Mouse (Mus musculus): ENCODE measurements around the gene Gm20662. TPM values are rescaled to one million over a fixed set of nuclear protein-coding genes. Genes with fewer than 3 reads are reported as not detected.

Gene Gm20662
- polyA plus RNA-seq, 1 experiment from 2014 or later, result 0.90 TPM

DNA sequence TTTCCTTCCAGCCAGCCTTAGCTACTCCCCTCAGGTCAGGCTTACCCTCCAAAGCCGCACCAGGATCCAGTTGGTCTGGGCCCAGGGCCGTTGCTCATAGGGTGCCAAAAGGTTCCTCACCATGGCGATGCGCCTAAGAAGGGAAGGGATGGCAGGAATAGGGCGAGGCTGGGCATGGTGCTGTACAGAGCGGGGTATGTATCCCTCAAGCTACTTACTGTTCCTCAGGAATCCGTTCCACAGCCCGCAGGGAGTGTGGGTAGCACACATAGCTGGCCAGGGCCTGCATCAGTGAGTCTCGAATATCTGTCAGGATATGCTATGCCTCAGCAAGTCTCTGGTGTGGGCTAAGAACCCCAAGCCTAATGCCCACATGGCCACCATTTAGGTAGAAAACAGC lies 62.1 kb downstream of the Gm20662 start:
- H3K9ac ChIP-seq (ENCODE audit: low read depth, low read length), result no peak overlapping the region
- H3K27me3 ChIP-seq (ENCODE audit: control insufficient read depth, insufficient read depth, low read length), result no peaks in the 10 kb centered on the region
- no peak overlapping the region for H3K27ac ChIP-seq (ENCODE audit: low read depth, low read length)
- 91% methylated on average over 9 of the region's 9 CpGs for whole genome bisulfite sequencing (ENCODE audit: insufficient replicate concordance)
- peaks cover 31% of the 10 kb centered on the region for H3K36me3 ChIP-seq (ENCODE audit: control insufficient read depth, insufficient read depth, low read length)
- ATAC-seq (replicated peaks; ENCODE audit: insufficient number of reproducible peaks, low FRiP score, low TSS enrichment), result no peak
- no peak overlapping the region for H3K4me2 ChIP-seq
- H3K4me3 ChIP-seq (ENCODE audit: low read depth, low read length), result no peak overlapping the region
- no peaks in the 10 kb centered on the region for H3K9me3 ChIP-seq (replicated peaks; ENCODE audit: control insufficient read depth, low read length)
- peaks cover 4% of the 10 kb centered on the region for H3K4me1 ChIP-seq (ENCODE audit: control insufficient read depth, insufficient read depth, low read length)

DNA sequence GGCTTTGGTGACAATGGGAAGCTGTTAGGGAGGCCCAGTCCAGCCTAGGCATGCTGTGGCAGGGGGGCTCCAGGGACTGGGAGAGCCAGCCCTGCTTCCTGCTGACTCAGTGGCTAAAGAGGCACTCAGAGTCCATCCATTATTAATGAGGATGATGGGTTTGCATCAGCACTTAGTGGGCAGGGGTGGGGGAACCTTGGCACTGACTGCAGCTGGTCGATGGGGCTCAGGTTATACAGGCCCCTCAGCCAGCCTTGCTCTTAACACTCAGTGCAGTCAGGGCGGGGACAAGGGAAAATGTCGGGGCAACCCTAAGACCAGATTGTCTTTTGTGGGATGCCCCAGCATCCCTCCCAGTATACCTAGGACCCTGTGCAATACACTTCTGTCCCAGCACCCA lies 66.0 kb downstream of the Gm20662 start:
- H3K27ac ChIP-seq (ENCODE audit: low read depth, low read length), result no peak overlapping the region
- no peaks in the 10 kb centered on the region for H3K4me1 ChIP-seq (ENCODE audit: control insufficient read depth, insufficient read depth, low read length)
- H3K4me3 ChIP-seq (ENCODE audit: low read depth, low read length), result no peak overlapping the region
- no peak overlapping the region for H3K9ac ChIP-seq (ENCODE audit: low read depth, low read length)
- ATAC-seq (replicated peaks; ENCODE audit: insufficient number of reproducible peaks, low FRiP score, low TSS enrichment), result no peak
- no peaks in the 10 kb centered on the region for H3K9me3 ChIP-seq (replicated peaks; ENCODE audit: control insufficient read depth, low read length)
- no peak overlapping the region for H3K4me2 ChIP-seq
- WGBS (ENCODE audit: insufficient replicate concordance), result 94% methylated on average over 3 of the region's 3 CpGs
- H3K36me3 ChIP-seq (ENCODE audit: control insufficient read depth, insufficient read depth, low read length), result peaks cover 15% of the 10 kb centered on the region
- no peaks in the 10 kb centered on the region for H3K27me3 ChIP-seq (ENCODE audit: control insufficient read depth, insufficient read depth, low read length)

DNA sequence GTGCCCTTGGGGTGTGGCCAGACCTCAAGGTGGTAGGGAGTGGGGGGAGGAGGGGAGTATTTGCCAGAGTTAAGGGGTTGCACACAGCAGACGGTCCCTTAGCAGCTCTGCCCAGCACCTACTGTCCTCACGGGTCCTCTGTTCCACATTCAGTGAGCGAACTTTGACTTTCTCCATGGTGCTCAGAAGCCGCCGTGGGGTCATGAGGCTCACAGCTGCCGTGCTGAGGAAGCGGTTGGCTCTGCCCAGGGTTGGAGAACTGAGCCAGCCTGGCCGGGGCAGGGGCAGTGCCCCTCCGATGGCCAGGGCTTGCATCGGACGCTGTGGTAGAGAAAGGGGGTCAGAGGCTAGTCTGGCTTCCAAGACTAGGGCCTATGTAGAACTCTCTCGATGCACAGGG lies 67.2 kb downstream of the Gm20662 start:
- no peaks in the 10 kb centered on the region for H3K9me3 ChIP-seq (replicated peaks; ENCODE audit: control insufficient read depth, low read length)
- no peak overlapping the region for H3K4me2 ChIP-seq
- H3K4me1 ChIP-seq (ENCODE audit: control insufficient read depth, insufficient read depth, low read length), result 0 out of 2 replicates have a peak, but pooled peaks cover 2% of the 10 kb centered on the region
- no peak overlapping the region for H3K9ac ChIP-seq (ENCODE audit: low read depth, low read length)
- no peak overlapping the region for H3K4me3 ChIP-seq (ENCODE audit: low read depth, low read length)
- H3K27ac ChIP-seq (ENCODE audit: low read depth, low read length), result no peak overlapping the region
- peaks cover 12% of the 10 kb centered on the region for H3K36me3 ChIP-seq (ENCODE audit: control insufficient read depth, insufficient read depth, low read length)
- 89% methylated on average over 12 of the region's 12 CpGs for WGBS (ENCODE audit: insufficient replicate concordance)
- no peaks in the 10 kb centered on the region for H3K27me3 ChIP-seq (ENCODE audit: control insufficient read depth, insufficient read depth, low read length)
- ATAC-seq (replicated peaks; ENCODE audit: insufficient number of reproducible peaks, low FRiP score, low TSS enrichment), result no peak

DNA sequence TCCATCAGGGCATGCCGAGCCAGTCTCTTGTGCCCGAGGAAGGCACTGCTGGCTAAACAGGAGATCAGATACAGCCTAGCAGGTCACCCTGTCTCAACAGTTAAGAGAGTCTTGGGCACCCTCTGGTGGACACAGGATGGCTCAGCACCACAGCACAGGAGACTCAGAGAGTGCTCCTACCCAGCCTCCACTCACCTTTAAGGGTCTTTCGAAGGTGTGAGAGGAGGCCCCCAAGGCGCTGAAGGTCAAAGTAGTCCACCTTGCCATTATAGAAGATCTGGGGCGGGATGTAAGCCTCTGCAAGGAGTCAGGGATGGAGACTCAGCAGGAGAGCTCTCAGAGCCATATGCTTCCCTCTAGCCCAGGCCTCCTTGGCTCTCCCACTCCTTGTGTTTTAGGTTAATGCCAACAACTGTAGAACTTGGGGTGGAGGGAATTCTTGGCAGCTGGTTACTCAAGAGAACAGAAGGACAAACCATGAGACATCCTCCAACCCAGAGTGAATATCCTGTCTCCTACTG lies 69.4 kb downstream of the Gm20662 start:
- H3K27me3 ChIP-seq (ENCODE audit: control insufficient read depth, insufficient read depth, low read length), result no peaks in the 10 kb centered on the region
- H3K9me3 ChIP-seq (replicated peaks; ENCODE audit: control insufficient read depth, low read length), result no peaks in the 10 kb centered on the region
- ATAC-seq (replicated peaks; ENCODE audit: insufficient number of reproducible peaks, low FRiP score, low TSS enrichment), result no peak
- 28% methylated on average over 5 of the region's 5 CpGs for WGBS (ENCODE audit: insufficient replicate concordance)
- 0 out of 2 replicates have a peak, but pooled peaks cover 2% of the 10 kb centered on the region for H3K4me1 ChIP-seq (ENCODE audit: control insufficient read depth, insufficient read depth, low read length)
- H3K4me2 ChIP-seq, result no peak overlapping the region
- no peak overlapping the region for H3K9ac ChIP-seq (ENCODE audit: low read depth, low read length)
- H3K27ac ChIP-seq (ENCODE audit: low read depth, low read length), result no peak overlapping the region
- no peak overlapping the region for H3K4me3 ChIP-seq (ENCODE audit: low read depth, low read length)
- H3K36me3 ChIP-seq (ENCODE audit: control insufficient read depth, insufficient read depth, low read length), result peaks cover 11% of the 10 kb centered on the region

DNA sequence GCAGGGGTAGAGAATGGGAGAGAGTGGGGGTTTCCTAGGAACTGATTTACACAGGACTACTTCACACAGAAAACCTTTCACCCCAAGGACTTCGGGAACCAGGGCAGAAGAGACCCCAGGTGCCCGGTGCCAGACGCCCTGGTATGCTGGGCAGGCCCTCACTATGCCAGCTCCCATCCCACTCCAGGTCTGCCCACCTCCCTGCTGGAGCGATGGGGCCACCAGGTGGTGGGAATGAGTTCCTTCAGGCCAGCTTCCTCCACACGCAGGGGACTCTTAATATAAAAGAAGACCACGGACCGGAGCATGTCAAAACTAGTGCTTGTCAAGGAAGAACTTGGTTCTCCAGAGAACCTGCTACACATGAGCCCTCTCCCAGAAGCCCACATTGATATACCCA lies 71.0 kb downstream of the Gm20662 start:
- 84% methylated on average over 7 of the region's 7 CpGs for WGBS (ENCODE audit: insufficient replicate concordance)
- peaks cover 7% of the 10 kb centered on the region for H3K4me1 ChIP-seq (ENCODE audit: control insufficient read depth, insufficient read depth, low read length)
- H3K36me3 ChIP-seq (ENCODE audit: control insufficient read depth, insufficient read depth, low read length), result peaks cover 9% of the 10 kb centered on the region; the same call in 1 of the 2 replicates

DNA sequence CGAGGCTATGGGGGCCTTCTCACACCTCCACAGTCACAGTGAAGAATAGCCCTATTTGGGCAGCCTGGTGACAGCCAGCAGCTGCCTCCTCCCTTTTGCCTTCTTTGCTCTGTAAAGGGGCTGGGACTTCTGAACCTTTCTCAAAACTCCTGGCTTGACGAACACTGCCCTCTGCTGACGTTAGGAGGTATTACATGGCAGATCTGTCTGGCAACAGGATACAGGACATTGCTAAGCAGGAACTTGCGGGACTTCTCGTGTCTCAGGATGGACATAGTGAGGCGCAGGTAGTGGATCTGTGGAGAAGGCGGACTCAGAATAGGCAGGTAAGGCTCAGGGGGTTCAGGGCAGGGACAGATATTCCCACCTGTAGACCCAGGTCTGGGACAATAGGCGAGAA lies 71.8 kb downstream of the Gm20662 start:
- 0 out of 2 replicates have a peak overlapping the region, but pooled peaks have one; percentile 43 for H3K9ac ChIP-seq (ENCODE audit: low read depth, low read length)
- H3K27ac ChIP-seq (ENCODE audit: low read depth, low read length), result no peak overlapping the region
- H3K4me3 ChIP-seq (ENCODE audit: low read depth, low read length), result no peak overlapping the region
- H3K36me3 ChIP-seq (ENCODE audit: control insufficient read depth, insufficient read depth, low read length), result peaks cover 6% of the 10 kb centered on the region; the same call in 1 of the 2 replicates
- peaks cover 12% of the 10 kb centered on the region for H3K4me1 ChIP-seq (ENCODE audit: control insufficient read depth, insufficient read depth, low read length)
- peak; percentile 14; the same call in 1 of the 2 replicates for ATAC-seq (replicated peaks; ENCODE audit: insufficient number of reproducible peaks, low FRiP score, low TSS enrichment)
- 19% methylated on average over 8 of the region's 8 CpGs for WGBS (ENCODE audit: insufficient replicate concordance)
- H3K4me2 ChIP-seq, result no peak overlapping the region
- no peaks in the 10 kb centered on the region for H3K27me3 ChIP-seq (ENCODE audit: control insufficient read depth, insufficient read depth, low read length)
- H3K9me3 ChIP-seq (replicated peaks; ENCODE audit: control insufficient read depth, low read length), result no peaks in the 10 kb centered on the region

More for the DNA sequence above, 71.0 kb downstream of the Gm20662 start:
- no peak overlapping the region for H3K4me3 ChIP-seq (ENCODE audit: low read depth, low read length)
- no peak overlapping the region for H3K9ac ChIP-seq (ENCODE audit: low read depth, low read length)
- H3K27ac ChIP-seq (ENCODE audit: low read depth, low read length), result no peak overlapping the region
- H3K27me3 ChIP-seq (ENCODE audit: control insufficient read depth, insufficient read depth, low read length), result no peaks in the 10 kb centered on the region
- no peaks in the 10 kb centered on the region for H3K9me3 ChIP-seq (replicated peaks; ENCODE audit: control insufficient read depth, low read length)
- no peak overlapping the region for H3K4me2 ChIP-seq
- ATAC-seq (replicated peaks; ENCODE audit: insufficient number of reproducible peaks, low FRiP score, low TSS enrichment), result no peak

DNA sequence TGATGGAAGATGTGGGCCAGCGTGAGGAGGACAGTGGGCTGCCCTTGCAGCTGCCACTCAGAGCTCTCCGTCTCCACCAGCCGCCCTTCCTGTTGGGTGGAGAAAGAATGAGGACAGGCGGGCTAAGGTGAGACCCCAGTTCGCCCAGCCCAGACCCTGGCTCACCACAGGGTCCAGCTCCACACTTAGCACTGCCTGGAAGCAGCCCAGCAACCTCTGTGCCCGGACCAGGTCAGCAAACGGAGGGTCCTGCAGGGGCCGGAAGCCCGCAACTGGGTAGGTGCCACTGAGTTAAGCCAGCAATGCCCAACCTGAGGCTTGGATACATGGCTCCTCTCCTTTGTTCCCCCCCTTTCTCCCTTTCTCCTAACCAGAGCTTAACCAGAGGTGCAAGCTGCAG lies 72.9 kb downstream of the Gm20662 start:
- Histone ChIP-seq H3K4me2 (no peak overlapping the region), H3K9me3 (replicated peaks; ENCODE audit: control insufficient read depth, low read length) (no peaks in the 10 kb centered on the region), H3K36me3 (ENCODE audit: control insufficient read depth, insufficient read depth, low read length) (peaks cover 5% of the 10 kb centered on the region; the same call in 1 of the 2 replicates), H3K9ac (ENCODE audit: low read depth, low read length) (no peak overlapping the region), H3K27ac (ENCODE audit: low read depth, low read length) (no peak overlapping the region), H3K27me3 (ENCODE audit: control insufficient read depth, insufficient read depth, low read length) (no peaks in the 10 kb centered on the region), H3K4me1 (ENCODE audit: control insufficient read depth, insufficient read depth, low read length) (peaks cover 19% of the 10 kb centered on the region), H3K4me3 (ENCODE audit: low read depth, low read length) (no peak overlapping the region)
- WGBS (ENCODE audit: insufficient replicate concordance), result 87% methylated on average over 9 of the region's 9 CpGs
- ATAC-seq (replicated peaks; ENCODE audit: insufficient number of reproducible peaks, low FRiP score, low TSS enrichment), result no peak

DNA sequence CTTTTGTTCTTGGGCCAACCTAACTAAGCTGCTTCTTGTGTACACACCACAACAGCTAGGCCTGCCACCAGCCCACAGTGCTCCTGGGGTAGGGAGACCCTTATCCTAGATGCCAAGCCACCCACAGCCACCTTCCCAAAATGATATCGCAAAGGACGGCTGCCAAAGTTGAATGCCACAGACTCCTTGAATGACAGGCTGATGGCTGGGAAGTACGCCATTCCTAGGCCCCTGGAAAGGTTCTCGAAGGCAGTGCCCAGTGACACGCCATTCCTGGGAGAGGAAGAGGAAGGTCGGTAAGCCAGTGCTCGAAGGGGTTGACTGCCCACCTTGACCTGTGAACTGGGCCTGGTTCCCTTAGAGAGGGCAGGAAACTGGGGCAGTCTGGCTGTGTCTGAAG lies 73.4 kb downstream of the Gm20662 start:
- WGBS (ENCODE audit: insufficient replicate concordance), result 92% methylated on average over 7 of the region's 7 CpGs
- ATAC-seq (replicated peaks; ENCODE audit: insufficient number of reproducible peaks, low FRiP score, low TSS enrichment), result no peak
- Histone ChIP-seq H3K4me3 (ENCODE audit: low read depth, low read length) (no peak overlapping the region), H3K36me3 (ENCODE audit: control insufficient read depth, insufficient read depth, low read length) (peaks cover 5% of the 10 kb centered on the region; the same call in 1 of the 2 replicates), H3K9me3 (replicated peaks; ENCODE audit: control insufficient read depth, low read length) (no peaks in the 10 kb centered on the region), H3K27ac (ENCODE audit: low read depth, low read length) (no peak overlapping the region), H3K4me1 (ENCODE audit: control insufficient read depth, insufficient read depth, low read length) (peaks cover 19% of the 10 kb centered on the region), H3K4me2 (no peak overlapping the region), H3K9ac (ENCODE audit: low read depth, low read length) (no peak overlapping the region), H3K27me3 (ENCODE audit: control insufficient read depth, insufficient read depth, low read length) (no peaks in the 10 kb centered on the region)

DNA sequence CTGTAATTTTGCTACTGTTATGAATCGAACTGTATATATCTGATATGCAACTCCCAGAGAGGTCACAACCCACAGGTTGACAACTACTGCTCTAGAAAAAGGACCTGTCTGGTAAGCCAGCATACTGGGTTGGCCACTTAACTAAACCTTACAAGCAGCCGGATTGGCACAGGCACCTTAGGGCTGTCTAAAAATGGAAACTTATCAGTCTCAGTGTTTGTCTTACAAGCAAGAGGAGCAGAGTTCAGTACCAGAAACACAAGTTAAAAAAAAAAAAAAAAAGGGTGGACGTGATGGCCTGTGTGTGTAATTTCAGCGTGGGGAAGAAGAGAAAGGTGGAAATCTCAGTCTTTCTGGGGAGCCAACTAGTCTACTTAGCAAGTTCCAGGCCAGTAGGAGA lies 75.7 kb downstream of the Gm20662 start:
- Histone ChIP-seq H3K4me1 (ENCODE audit: control insufficient read depth, insufficient read depth, low read length) (peaks cover 19% of the 10 kb centered on the region), H3K27ac (ENCODE audit: low read depth, low read length) (peak overlapping the region; percentile 68; the same call in 1 of the 2 replicates), H3K36me3 (ENCODE audit: control insufficient read depth, insufficient read depth, low read length) (peaks cover 5% of the 10 kb centered on the region; the same call in 1 of the 2 replicates), H3K9ac (ENCODE audit: low read depth, low read length) (no peak overlapping the region), H3K27me3 (ENCODE audit: control insufficient read depth, insufficient read depth, low read length) (no peaks in the 10 kb centered on the region), H3K4me2 (no peak overlapping the region), H3K9me3 (replicated peaks; ENCODE audit: control insufficient read depth, low read length) (no peaks in the 10 kb centered on the region), H3K4me3 (ENCODE audit: low read depth, low read length) (no peak overlapping the region)
- 62% methylated on average over 4 of the region's 4 CpGs for WGBS (ENCODE audit: insufficient replicate concordance)
- no peak for ATAC-seq (replicated peaks; ENCODE audit: insufficient number of reproducible peaks, low FRiP score, low TSS enrichment)
